Mouse (Mus musculus): ENCODE measurements around the gene Gm11549. TPM values are rescaled to one million over a fixed set of nuclear protein-coding genes. Genes with fewer than 3 reads are reported as not detected.

Gm11549 gene
- polyA plus RNA-seq, 1 experiment from 2014 or later = 0.96 TPM

DNA sequence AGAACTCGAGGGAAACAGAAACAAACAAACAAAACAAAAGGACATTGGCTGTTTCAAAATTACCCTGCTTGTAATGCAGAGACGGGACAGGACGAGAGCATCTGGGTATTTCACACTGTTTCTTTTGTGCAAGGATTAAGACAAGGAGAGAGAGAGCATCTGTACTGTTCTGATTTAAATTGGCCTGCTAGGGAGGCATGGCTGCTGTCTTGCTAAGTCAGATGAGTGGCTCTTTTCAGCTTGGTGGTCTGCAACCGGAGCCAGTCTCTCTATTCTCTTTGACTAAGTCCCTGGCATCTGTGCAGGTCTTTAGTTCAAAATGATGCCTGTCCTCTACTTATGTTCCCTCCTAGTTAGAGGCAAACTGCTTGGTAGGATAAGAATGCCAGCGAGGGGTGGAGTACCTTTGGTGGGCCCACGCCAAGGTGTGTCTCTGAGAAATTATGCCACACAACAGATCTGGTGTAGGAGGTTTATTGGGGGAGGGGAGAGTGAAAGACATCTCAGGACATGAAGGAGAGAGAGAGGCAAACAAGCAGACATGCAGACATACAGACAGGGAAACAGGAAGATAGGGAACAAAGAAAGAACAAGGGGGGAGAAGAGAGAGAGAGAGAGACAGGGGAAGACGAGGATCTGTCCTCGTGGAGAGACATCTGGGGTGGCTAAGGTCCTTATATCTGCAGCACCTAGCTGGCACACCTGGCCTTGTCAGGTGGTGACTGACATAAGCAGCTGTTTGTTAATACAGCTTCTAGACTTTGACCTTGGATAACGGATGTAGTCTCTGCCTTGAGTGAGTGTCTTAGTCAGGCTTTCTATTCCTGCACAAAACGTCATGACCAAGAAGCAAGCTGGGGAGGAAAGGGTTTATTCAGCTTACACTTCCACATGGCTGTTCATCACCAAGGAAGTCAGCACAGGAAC is 15.5 kb downstream of the Gm11549 start:
- Histone ChIP-seq H3K27me3 (no peaks in the 10 kb centered on the region), H3K36me3 (no peaks in the 10 kb centered on the region), H3K9ac (replicated peaks) (no peak overlapping the region), H3K4me1 (peaks cover 11% of the 10 kb centered on the region; the same call in 1 of the 2 replicates), H3K9me3 (no peaks in the 10 kb centered on the region), H3K4me3 (no peak overlapping the region), H3K27ac (replicated peaks) (peak overlapping the region; percentile 75), H3K4me2 (replicated peaks) (no peak overlapping the region)
- ATAC-seq (ENCODE audit: low FRiP score, low read depth) = peak; percentile 72
- 50% methylated on average over 10 of the region's 10 CpGs for WGBS

DNA sequence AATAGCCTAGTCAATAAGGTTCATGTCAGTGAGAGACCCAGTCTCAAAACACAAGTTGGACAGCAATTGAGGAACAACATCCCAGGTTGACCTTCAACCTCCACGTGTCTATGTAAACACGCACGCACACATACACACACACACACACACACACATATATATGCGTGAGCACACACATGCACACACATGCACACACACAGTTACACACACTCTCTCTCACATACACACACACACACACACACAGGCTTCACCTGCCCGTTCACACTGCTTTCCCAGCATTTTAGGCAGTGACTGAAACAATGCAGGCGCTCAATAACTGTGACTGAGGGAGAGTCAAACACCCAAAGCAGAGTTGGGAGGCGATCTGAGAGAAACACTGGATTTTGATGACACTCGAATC is 16.3 kb downstream of the Gm11549 start:
- WGBS = 68% methylated on average over 8 of the region's 8 CpGs

DNA sequence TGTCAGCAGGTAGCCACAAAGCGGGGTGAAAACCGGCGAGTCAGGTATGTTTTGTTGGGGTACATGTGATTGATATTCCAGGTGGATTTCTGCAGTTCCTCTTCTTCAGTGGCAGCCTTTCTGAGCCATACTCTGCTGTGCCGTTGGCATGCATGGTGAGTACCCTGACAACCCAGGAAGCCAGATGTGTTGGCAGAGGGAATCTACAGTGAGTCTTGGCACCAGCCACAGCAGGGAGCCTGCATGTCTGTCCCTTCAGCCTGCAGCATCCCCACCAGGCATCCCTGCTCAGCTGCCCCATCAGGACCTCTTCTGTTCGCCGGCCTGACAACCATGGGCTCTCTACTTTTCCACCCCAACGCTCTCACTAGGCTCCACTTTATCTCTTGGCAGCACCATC is 20.1 kb downstream of the Gm11549 start:
- Histone ChIP-seq H3K4me2 (replicated peaks) (no peak overlapping the region), H3K27me3 (no peaks in the 10 kb centered on the region), H3K27ac (replicated peaks) (no peak overlapping the region), H3K36me3 (no peaks in the 10 kb centered on the region), H3K4me1 (peaks cover 11% of the 10 kb centered on the region; the same call in 1 of the 2 replicates), H3K9me3 (no peaks in the 10 kb centered on the region), H3K9ac (replicated peaks) (no peak overlapping the region), H3K4me3 (no peak overlapping the region)
- no peak for ATAC-seq (ENCODE audit: low FRiP score, low read depth)
- 77% methylated on average over 7 of the region's 7 CpGs for WGBS

More for the DNA sequence above, 16.3 kb downstream of the Gm11549 start:
- ATAC-seq (ENCODE audit: low FRiP score, low read depth) = 0 out of 2 replicates have a peak, but pooled peaks have one; percentile 30
- Histone ChIP-seq H3K27me3 (no peaks in the 10 kb centered on the region), H3K4me2 (replicated peaks) (no peak overlapping the region), H3K36me3 (no peaks in the 10 kb centered on the region), H3K27ac (replicated peaks) (peak overlapping the region; percentile 75), H3K9ac (replicated peaks) (no peak overlapping the region), H3K9me3 (no peaks in the 10 kb centered on the region), H3K4me1 (peaks cover 11% of the 10 kb centered on the region; the same call in 1 of the 2 replicates), H3K4me3 (no peak overlapping the region)

DNA sequence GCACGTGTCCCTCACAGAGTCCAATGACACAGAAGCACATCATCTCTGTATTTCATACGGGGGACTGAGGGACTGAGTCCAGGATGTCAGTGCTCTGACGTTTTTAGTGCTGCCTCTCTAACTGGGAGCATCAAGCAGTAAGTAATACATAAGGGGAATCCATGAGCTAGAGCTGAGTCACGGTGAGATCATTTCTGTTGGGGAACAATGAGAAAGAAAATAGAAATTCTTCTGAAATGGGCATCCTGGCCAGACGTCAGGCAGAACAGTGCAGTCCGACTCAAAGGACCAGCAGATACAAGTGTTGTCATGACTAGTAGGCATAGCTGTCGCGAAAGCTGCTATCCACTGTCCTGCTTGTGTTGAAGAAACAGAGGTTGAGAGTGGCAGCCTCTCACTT is 20.6 kb downstream of the Gm11549 start:
- Histone ChIP-seq H3K27me3 (no peaks in the 10 kb centered on the region), H3K9me3 (no peaks in the 10 kb centered on the region), H3K4me3 (no peak overlapping the region), H3K36me3 (no peaks in the 10 kb centered on the region), H3K4me1 (peaks cover 7% of the 10 kb centered on the region; the same call in 1 of the 2 replicates), H3K27ac (replicated peaks) (no peak overlapping the region), H3K4me2 (replicated peaks) (no peak overlapping the region), H3K9ac (replicated peaks) (no peak overlapping the region)
- ATAC-seq (ENCODE audit: low FRiP score, low read depth) = no peak
- WGBS = 88% methylated on average over 8 of the region's 8 CpGs

DNA sequence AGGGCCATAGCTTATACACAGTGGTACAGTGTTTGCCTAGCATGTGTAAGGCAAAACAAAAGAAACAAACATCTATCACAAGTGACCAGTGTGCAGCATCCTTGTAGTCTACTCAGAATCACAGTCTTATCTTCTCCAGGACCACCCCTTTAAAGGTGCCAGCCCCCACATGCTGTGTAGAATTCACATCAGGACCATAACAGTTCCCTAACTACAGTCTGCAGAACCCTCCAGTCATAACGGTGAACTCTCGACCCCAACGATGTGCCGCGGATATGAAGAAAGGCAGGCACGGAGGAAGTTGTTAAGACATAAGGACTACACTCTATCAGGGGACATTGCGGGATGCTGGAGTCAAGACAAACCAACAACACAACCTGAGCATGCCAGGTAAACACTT is 22.2 kb downstream of the Gm11549 start:
- Histone ChIP-seq H3K9me3 (no peaks in the 10 kb centered on the region), H3K27ac (replicated peaks) (no peak overlapping the region), H3K27me3 (no peaks in the 10 kb centered on the region), H3K36me3 (no peaks in the 10 kb centered on the region), H3K9ac (replicated peaks) (no peak overlapping the region), H3K4me2 (replicated peaks) (no peak overlapping the region), H3K4me1 (no peaks in the 10 kb centered on the region; the same call in 1 of the 2 replicates), H3K4me3 (no peak overlapping the region)
- 95% methylated on average over 7 of the region's 7 CpGs for WGBS
- no peak for ATAC-seq (ENCODE audit: low FRiP score, low read depth)

DNA sequence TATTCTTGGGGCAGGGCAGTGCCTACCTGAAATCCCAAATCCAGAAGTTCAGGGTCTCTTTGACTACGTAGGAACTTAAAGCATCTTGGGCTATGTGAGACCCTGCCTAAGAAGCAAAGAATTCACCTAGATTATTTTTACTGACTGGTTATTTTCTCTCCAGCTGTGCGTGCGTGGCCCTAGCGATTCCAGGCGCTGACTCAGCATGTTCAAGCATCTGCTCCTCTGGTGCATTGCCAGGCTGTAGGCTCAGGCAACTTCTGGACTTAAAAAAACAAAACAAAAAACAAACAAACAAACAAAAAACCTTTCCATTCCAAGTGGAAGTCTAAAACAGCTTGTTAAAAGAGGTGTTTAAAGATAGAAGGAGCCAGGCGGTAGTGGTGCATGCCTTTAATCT is 23.4 kb downstream of the Gm11549 start:
- Histone ChIP-seq H3K27ac (replicated peaks) (no peak overlapping the region), H3K36me3 (no peaks in the 10 kb centered on the region), H3K9me3 (no peaks in the 10 kb centered on the region), H3K9ac (replicated peaks) (no peak overlapping the region), H3K4me3 (no peak overlapping the region), H3K4me1 (peaks cover 3% of the 10 kb centered on the region), H3K27me3 (no peaks in the 10 kb centered on the region), H3K4me2 (replicated peaks) (no peak overlapping the region)
- no peak for ATAC-seq (ENCODE audit: low FRiP score, low read depth)
- WGBS = 87% methylated on average over 6 of the region's 6 CpGs

DNA sequence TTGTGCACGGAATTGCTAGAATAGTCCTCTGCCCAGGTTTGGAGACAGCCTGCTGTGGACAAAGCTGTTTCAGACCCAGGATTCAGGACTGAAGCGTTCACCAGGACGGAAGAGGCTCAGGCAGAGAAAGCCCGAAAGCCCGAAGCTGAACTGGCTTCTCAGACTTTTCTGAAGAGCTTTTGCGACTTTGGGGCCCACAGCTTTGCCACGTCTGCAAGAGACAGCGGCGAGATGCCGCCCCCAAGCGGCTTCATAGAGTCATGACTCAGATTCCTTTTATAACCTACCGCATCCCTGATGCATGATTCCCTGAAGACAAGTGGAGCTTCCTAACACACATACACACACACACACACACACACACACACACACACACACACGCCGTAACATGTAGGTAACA is 24.9 kb downstream of the Gm11549 start:
- no peaks in the 10 kb centered on the region for H3K9me3 ChIP-seq
- peaks cover 6% of the 10 kb centered on the region for H3K4me1 ChIP-seq
- no peak overlapping the region for H3K9ac ChIP-seq (replicated peaks)
- WGBS = 19% methylated on average over 13 of the region's 14 CpGs
- peak; percentile 45; the same call in 1 of the 2 replicates for ATAC-seq (ENCODE audit: low FRiP score, low read depth)
- H3K4me2 ChIP-seq (replicated peaks) = no peak overlapping the region
- no peaks in the 10 kb centered on the region for H3K36me3 ChIP-seq
- H3K4me3 ChIP-seq = no peak overlapping the region
- H3K27ac ChIP-seq (replicated peaks) = no peak overlapping the region
- no peaks in the 10 kb centered on the region for H3K27me3 ChIP-seq

DNA sequence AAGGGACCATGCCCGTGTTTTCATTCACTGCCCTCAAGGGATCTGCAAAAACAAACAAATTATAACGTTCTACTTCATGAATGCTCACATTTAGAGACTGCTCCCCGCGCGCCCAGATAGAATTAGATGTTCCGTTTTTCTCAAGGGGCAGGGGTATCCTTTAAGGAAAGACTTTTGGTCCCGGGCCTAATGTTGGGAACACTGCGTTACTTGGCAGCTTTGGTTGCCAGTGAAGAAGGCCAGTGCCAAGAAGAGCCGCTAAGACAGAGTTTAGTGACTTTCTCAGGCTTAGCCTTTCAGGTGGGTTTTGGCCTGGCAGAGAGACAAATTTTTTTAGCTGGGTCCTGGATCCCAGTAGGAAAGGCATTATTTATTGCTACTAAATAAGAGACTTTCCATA is 25.3 kb downstream of the Gm11549 start:
- Histone ChIP-seq H3K4me1 (peaks cover 6% of the 10 kb centered on the region), H3K9me3 (no peaks in the 10 kb centered on the region), H3K27me3 (no peaks in the 10 kb centered on the region), H3K36me3 (no peaks in the 10 kb centered on the region), H3K9ac (replicated peaks) (no peak overlapping the region), H3K4me2 (replicated peaks) (no peak overlapping the region), H3K4me3 (no peak overlapping the region), H3K27ac (replicated peaks) (no peak overlapping the region)
- 88% methylated on average over 9 of the region's 9 CpGs for WGBS
- ATAC-seq (ENCODE audit: low FRiP score, low read depth) = no peak

DNA sequence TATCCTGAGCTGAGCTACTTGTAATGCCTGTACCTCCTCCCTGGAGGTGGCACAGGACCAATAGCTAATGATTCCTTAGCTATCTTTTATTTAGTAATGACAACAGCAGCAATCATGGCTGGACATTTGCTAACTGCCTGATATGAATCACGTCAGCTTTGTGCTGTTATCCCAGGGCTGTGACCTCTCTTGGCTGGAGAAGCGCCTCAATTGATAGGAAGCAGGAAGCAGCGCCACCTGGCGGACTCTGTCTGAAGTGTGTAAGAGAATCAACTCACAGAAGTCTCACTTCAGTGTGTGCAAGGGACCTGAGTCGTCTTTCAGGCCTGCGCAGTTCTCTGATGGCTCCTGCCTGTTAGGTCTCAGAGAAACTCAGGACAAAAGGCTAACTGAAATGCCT is 26.2 kb downstream of the Gm11549 start:
- Histone ChIP-seq H3K27ac (replicated peaks) (no peak overlapping the region), H3K4me1 (peaks cover 6% of the 10 kb centered on the region), H3K36me3 (no peaks in the 10 kb centered on the region), H3K27me3 (no peaks in the 10 kb centered on the region), H3K4me2 (replicated peaks) (no peak overlapping the region), H3K4me3 (no peak overlapping the region), H3K9me3 (no peaks in the 10 kb centered on the region), H3K9ac (replicated peaks) (no peak overlapping the region)
- ATAC-seq (ENCODE audit: low FRiP score, low read depth) = peak; percentile 74
- 9% methylated on average over 6 of the region's 6 CpGs for WGBS

DNA sequence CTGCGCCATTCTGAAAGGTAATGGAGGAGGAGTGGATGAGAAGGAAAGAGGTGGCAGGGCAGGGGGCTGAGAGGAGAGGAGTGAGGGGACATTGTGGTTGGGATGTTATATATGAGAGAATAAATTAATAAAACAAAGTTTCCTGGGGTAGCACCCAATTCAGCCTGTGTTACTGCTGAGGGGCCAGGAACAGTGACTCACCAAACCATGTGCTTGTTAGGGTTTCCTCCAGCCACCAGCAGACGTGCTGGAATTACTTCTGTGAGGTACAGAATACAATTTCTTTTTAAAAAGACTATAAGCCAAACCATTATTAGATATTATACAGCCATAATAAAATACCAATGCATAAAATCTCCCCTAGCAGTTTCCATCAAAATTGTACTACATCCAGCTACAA is 27.0 kb downstream of the Gm11549 start:
- H3K4me1 ChIP-seq = peaks cover 6% of the 10 kb centered on the region
- H3K4me2 ChIP-seq (replicated peaks) = no peak overlapping the region
- no peaks in the 10 kb centered on the region for H3K27me3 ChIP-seq
- no peaks in the 10 kb centered on the region for H3K9me3 ChIP-seq
- H3K27ac ChIP-seq (replicated peaks) = no peak overlapping the region
- no peak for ATAC-seq (ENCODE audit: low FRiP score, low read depth)
- 95% methylated on average over 2 of the region's 2 CpGs for WGBS
- H3K9ac ChIP-seq (replicated peaks) = no peak overlapping the region
- no peaks in the 10 kb centered on the region for H3K36me3 ChIP-seq
- no peak overlapping the region for H3K4me3 ChIP-seq

DNA sequence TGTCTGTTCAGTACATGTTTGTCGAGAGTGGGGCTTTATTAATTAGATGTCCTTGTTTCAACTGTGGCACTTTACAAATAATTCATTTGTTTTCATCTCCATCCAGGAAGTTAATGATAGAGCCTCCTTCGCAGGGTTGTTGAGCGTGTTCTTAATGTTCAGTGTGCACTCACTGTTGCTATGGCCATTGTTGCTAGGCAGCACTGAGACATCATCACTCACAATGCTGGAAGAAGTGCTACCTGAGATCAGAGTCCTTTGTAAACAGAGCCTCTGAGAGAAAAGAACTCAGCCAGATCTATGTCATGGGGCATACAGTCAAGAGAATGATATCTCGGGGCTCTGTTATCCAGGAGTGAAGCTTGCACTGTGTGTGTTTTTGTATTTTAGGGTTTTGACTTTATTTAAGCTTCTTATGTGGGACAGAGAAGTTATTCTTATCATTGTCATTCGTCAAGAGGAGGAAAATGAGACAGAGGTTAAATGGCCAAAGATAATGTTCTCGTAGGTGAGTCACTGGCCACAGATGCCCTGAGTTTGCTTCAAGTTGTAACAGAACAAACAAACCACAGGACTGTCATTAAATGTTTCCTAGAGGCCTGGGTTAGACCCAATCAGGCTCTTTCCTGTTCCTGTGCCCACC is 27.9 kb downstream of the Gm11549 start:
- 76% methylated on average over 6 of the region's 6 CpGs for WGBS
- H3K27me3 ChIP-seq = no peaks in the 10 kb centered on the region
- peaks cover 6% of the 10 kb centered on the region for H3K4me1 ChIP-seq
- no peak overlapping the region for H3K27ac ChIP-seq (replicated peaks)
- no peak overlapping the region for H3K4me3 ChIP-seq
- no peaks in the 10 kb centered on the region for H3K9me3 ChIP-seq
- no peak overlapping the region for H3K9ac ChIP-seq (replicated peaks)
- no peaks in the 10 kb centered on the region for H3K36me3 ChIP-seq
- ATAC-seq (ENCODE audit: low FRiP score, low read depth) = no peak
- H3K4me2 ChIP-seq (replicated peaks) = no peak overlapping the region

DNA sequence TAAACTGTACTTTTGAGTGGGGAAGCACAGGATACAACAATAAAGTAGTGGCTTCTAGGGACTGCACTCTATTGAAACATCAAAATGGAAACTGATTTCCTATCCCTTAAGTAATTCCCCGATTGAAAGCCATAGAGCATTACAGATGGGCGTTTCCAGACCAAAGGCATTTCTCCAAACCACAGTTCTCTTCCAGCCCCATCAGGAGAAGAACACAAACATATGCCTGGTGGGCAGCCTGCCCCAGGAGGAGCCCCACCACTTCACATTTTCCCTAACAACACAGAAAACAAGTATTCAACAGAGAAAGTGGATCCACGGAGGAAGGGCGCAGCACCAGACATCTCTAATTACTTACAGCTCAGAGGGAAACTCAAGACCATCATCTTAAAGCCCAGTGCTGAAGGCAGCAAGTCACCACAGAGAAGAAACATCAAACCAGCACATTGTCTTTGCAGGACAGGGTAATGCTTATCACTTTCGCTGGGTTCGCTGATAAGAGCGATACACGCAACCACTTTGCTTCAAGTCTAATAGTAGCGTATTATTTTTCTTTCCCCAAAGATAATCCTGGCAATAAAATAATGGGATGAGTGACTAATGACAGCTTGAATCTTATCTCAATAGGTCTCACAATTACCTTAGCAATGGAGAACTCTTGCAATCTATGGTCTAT is 28.8 kb downstream of the Gm11549 start:
- Histone ChIP-seq H3K4me1 (peaks cover 6% of the 10 kb centered on the region), H3K4me3 (no peak overlapping the region), H3K4me2 (replicated peaks) (no peak overlapping the region), H3K9ac (replicated peaks) (no peak overlapping the region), H3K27me3 (no peaks in the 10 kb centered on the region), H3K36me3 (no peaks in the 10 kb centered on the region), H3K27ac (replicated peaks) (no peak overlapping the region), H3K9me3 (no peaks in the 10 kb centered on the region)
- ATAC-seq (ENCODE audit: low FRiP score, low read depth) = no peak
- WGBS = 89% methylated on average over 9 of the region's 9 CpGs
